Mouse (Mus musculus): ENCODE data around the gene Fry. TPM values are rescaled to one million over a fixed set of nuclear protein-coding genes. Genes with fewer than 3 reads are reported as not detected.
A peak's percentile ranks its signal among the peaks of the same experiment; 100 is the strongest.

Gene Fry
- total and polyA plus RNA-seq, 3 experiments: 1.9 to 2.3 TPM; not detected in 1

GRCm38 (mm10) chr5:150519551-150519950 is 401.1 kb downstream of the Fry start:
- Histone ChIP-seq H3K4me3 (ENCODE audit: control insufficient read depth in 1 of 2, insufficient read depth in 1 of 2, low read depth in 2 of 2, low read length in 2 of 2) (no peak overlapping the region), H3K27ac (ENCODE audit: control insufficient read depth, low read depth, low read length) (no peak overlapping the region), H3K4me1 (ENCODE audit: control insufficient read depth in 1 of 2, insufficient read depth in 2 of 2, low read length in 2 of 2) (peaks cover 0 to 4% of the 10 kb centered on the region in 2 experiments; a peak in 1 of 4 replicates), H3K9ac (ENCODE audit: control insufficient read depth, low read depth, low read length, poor library complexity, severe bottlenecking) (no peak overlapping the region), H3K27me3 (ENCODE audit: control insufficient read depth in 1 of 2, insufficient read depth in 2 of 2, low read length in 2 of 2) (no peaks in the 10 kb centered on the region), H3K79me2 (ENCODE audit: control insufficient read depth, insufficient read depth, low read length, poor library complexity) (peaks cover 4% of the 10 kb centered on the region; the same call in 1 of the 2 replicates), H3K9me3 (replicated peaks; ENCODE audit: insufficient read depth, low read length) (no peaks in the 10 kb centered on the region), H3K36me3 (ENCODE audit: control insufficient read depth in 1 of 2, insufficient read depth in 2 of 2, low read length in 2 of 2) (peaks cover 0 to 14% of the 10 kb centered on the region in 2 experiments; a peak in 2 of 4 replicates)
- DNase-seq (ENCODE audit: low read depth, low spot score): peak; percentile 78
- TF ChIP-seq ZC3H11A (IDR thresholded peaks at IDR 0.05; ENCODE audit: low read depth, low read length) (peak; percentile 81), ELF1 (IDR thresholded peaks at IDR 0.05; ENCODE audit: low read depth, low read length) (no peak), ZKSCAN1 (IDR thresholded peaks at IDR 0.05; ENCODE audit: low read depth, low read length) (no peak; the same call in 1 of the 2 replicates), USF2 (IDR thresholded peaks at IDR 0.05; ENCODE audit: borderline replicate concordance in 1 of 2, insufficient read depth in 1 of 2, low read depth in 1 of 2, low read length in 2 of 2) (no peak), GABPA (IDR thresholded peaks at IDR 0.05; ENCODE audit: low read depth, low read length) (no peak), ZNF384 (IDR thresholded peaks at IDR 0.05; ENCODE audit: low read depth, low read length) (0 out of 2 replicates have a peak, but pooled peaks have one; percentile 32), SIN3A (IDR thresholded peaks at IDR 0.05; ENCODE audit: low read length) (peak; percentile 46; the same call in 1 of the 2 replicates), MAX (IDR thresholded peaks at IDR 0.05; ENCODE audit: low read length) (no peak), SMC3 (IDR thresholded peaks at IDR 0.05; ENCODE audit: low read depth, low read length) (peak; percentile 79), MAZ (IDR thresholded peaks at IDR 0.05; ENCODE audit: low read depth, low read length) (no peak), NELFE (IDR thresholded peaks at IDR 0.05; ENCODE audit: low read depth, low read length) (no peak), TAL1 (IDR thresholded peaks at IDR 0.05; ENCODE audit: low read length) (no peak), TCF12 (IDR thresholded peaks at IDR 0.05; ENCODE audit: low read depth, low read length) (no peak), EP300 (IDR thresholded peaks at IDR 0.05; ENCODE audit: low read depth in 1 of 2, low read length in 2 of 2) (no peak), POLR2AphosphoS2 (IDR thresholded peaks at IDR 0.05; ENCODE audit: low read length) (no peak), BHLHE40 (IDR thresholded peaks at IDR 0.05; ENCODE audit: borderline replicate concordance, low read depth, low read length) (no peak), MYB (IDR thresholded peaks at IDR 0.05; ENCODE audit: low read depth, low read length) (no peak), RCOR1 (IDR thresholded peaks at IDR 0.05; ENCODE audit: low read depth, low read length) (no peak), CHD2 (IDR thresholded peaks at IDR 0.05; ENCODE audit: low read length) (no peak), GATA1 (IDR thresholded peaks at IDR 0.05; ENCODE audit: low read depth, low read length) (no peak), CTCF (IDR thresholded peaks at IDR 0.05 in 2 of 3, conservative IDR thresholded peaks at IDR 0.05 in 1 of 3; ENCODE audit: control insufficient read depth in 1 of 3, insufficient read depth in 1 of 3, low read depth in 2 of 3, low read length in 3 of 3, poor library complexity in 1 of 3, severe bottlenecking in 1 of 3) (peak; percentile 3 to 86 (median 69); a peak in 4 of 6 replicates), MAFK (IDR thresholded peaks at IDR 0.05; ENCODE audit: borderline replicate concordance, low read depth, low read length) (no peak), RAD21 (IDR thresholded peaks at IDR 0.05; ENCODE audit: low read depth, low read length) (peak; percentile 90), NRF1 (IDR thresholded peaks at IDR 0.05; ENCODE audit: insufficient read depth, low read depth, low read length, poor library complexity, severe bottlenecking) (no peak), MEF2A (IDR thresholded peaks at IDR 0.05; ENCODE audit: extremely low read depth, insufficient replicate concordance, low read depth, low read length, poor library complexity, severe bottlenecking) (peak; percentile 34; the same call in 1 of the 2 replicates)
